Mouse (Mus musculus) ES-Bruce4 (cell line): Measurements from ENCODE around the gene Etv2.

Experiments used
- EP300 ChIP-seq: IDR thresholded peaks from 2 replicates; pipeline ENCODE4 v1.6.1; 2011; ENCODE audit warnings: low read depth, low read length; ENCODE audit not compliant: insufficient read depth
- POLR2A ChIP-seq: IDR thresholded peaks from one replicate; pipeline ENCODE4 v1.8.1; 2011; ENCODE audit warnings: low read length; ENCODE audit not compliant: insufficient read depth

GRCm38 (mm10) chr7:30591605-30591951, 44.1 kb downstream of the Etv2 start:
- TF ChIP-seq POLR2A (no peak), EP300 (no peak)
